Mouse (Mus musculus) G1E (cell line): ENCODE results near the gene Krtap13-1. TPM values are rescaled to one million over a fixed set of nuclear protein-coding genes. Genes with fewer than 3 reads are reported as not detected.

Experiments used
- ATAC-seq: 2 replicates; pipeline ENCODE4 v1.8.0; 2016; ENCODE audit warnings: mild to moderate bottlenecking; ENCODE audit not compliant: insufficient number of reproducible peaks, poor library complexity, low FRiP score, severe bottlenecking; ENCODE audit errors: extremely low read depth
- DNase-seq: peaks from one replicate; pipeline ENCODE4 v3.0.0; 2012; ENCODE audit warnings: low spot score
- H3K27me3 ChIP-seq: 2 replicates; pipeline ENCODE4 v1.6.1; 2012; ENCODE audit warnings: mild to moderate bottlenecking, low read length, inconsistent platforms; ENCODE audit not compliant: insufficient read depth
- H3K36me3 ChIP-seq: replicated peaks from 2 replicates; pipeline ENCODE3; 2012; ENCODE audit warnings: mild to moderate bottlenecking, inconsistent platforms
- H3K4me1 ChIP-seq: 2 replicates; pipeline ENCODE4 v1.6.1; 2012; ENCODE audit warnings: low read depth, low read length, inconsistent platforms, mixed read lengths; ENCODE audit not compliant: insufficient read depth
- H3K4me3 ChIP-seq: 2 replicates; pipeline ENCODE4 v1.5.1; 2012; ENCODE audit warnings: low read depth, mild to moderate bottlenecking, inconsistent platforms, low read length, moderate library complexity, mixed read lengths
- H3K9me3 ChIP-seq: replicated peaks from 2 replicates; pipeline ENCODE4 v1.6.1; 2012; ENCODE audit warnings: inconsistent platforms
- CTCF ChIP-seq: IDR thresholded peaks from 2 replicates; pipeline ENCODE4 v1.5.1; 2012; ENCODE audit warnings: low read depth, low read length, inconsistent platforms, mixed read lengths
- GATA1 ChIP-seq: IDR thresholded peaks from 2 replicates; pipeline ENCODE4 v1.6.1; 2012; ENCODE audit warnings: borderline replicate concordance, low read length, inconsistent platforms, mixed read lengths
- GATA2 ChIP-seq: IDR thresholded peaks from 2 replicates; pipeline ENCODE4 v1.6.1; 2012; ENCODE audit warnings: low read depth, low read length, inconsistent platforms, borderline replicate concordance
- POLR2AphosphoS5 ChIP-seq: IDR thresholded peaks from 2 replicates; pipeline ENCODE4 v1.6.1; 2012; ENCODE audit warnings: low read depth, low read length, inconsistent platforms; ENCODE audit not compliant: insufficient replicate concordance
- TAL1 ChIP-seq: conservative IDR thresholded peaks from 2 replicates; pipeline ENCODE4 v1.6.1; 2012; ENCODE audit warnings: low read depth, low read length, inconsistent platforms, mixed read lengths
- polyA plus RNA-seq: library from polyadenylated mRNA; stranded (reverse); fragments of >175 nt; gene quantifications from 2 replicates; pipeline ENCODE4 v1.2.3, GENCODE M21; 2012
- total RNA-seq, 2 experiments: library from RNA; stranded (forward) in 1 of 2; stranded (reverse) in 1 of 2; fragments of 200-1000 nt in 1 of 2; fragments of >200 nt in 1 of 2; fragmentation: Nextera tagmentation in 1 of 2; gene quantifications; 2 replicates each; pipeline ENCODE4 v1.2.3; 2014 to 2017

Krtap13-1 gene
- total and polyA plus RNA-seq, 3 experiments, result 0.27 TPM; not detected in 2

DNA sequence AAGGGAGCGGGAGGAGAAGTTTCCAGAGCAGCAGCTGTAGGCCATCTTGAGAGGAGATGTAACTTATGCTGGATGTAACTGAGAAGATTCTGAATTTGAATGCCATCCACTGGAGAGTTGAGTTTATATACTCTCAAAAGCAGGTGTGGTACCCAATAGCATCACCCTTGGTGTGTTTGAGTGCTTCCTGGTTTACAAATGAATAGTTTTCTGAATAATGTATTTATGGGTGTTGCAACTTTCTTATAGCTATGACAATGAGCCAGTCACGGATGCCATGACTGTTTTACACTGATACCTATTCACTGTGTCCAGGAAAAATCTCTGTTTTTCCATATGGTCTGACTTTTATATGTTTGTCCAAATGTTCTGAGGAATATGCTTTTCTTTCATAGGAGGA lies 45.4 kb downstream of the Krtap13-1 start, which contains the start of gene 2310057N15Rik:
Gene 2310057N15Rik (minus strand): TSS at position 101 of the 400 bp plus-strand sequence.
- Histone ChIP-seq H3K4me3 (no peak within 1 kb of the TSS), H3K9me3 (peaks cover 8% of the 10 kb centered on the region; the same call in 1 of the 2 replicates), H3K4me1 (no peaks in the 10 kb centered on the region), H3K36me3 (no peaks in the 10 kb centered on the region), H3K27me3 (no peaks in the 10 kb centered on the region)
- ATAC-seq (no peak), DNase-seq (no peak)
- TF ChIP-seq GATA1, result no peak
- TF ChIP-seq GATA2, result no peak
- TF ChIP-seq CTCF, result no peak
- TF ChIP-seq TAL1, result no peak
- no peak for TF ChIP-seq POLR2AphosphoS5

DNA sequence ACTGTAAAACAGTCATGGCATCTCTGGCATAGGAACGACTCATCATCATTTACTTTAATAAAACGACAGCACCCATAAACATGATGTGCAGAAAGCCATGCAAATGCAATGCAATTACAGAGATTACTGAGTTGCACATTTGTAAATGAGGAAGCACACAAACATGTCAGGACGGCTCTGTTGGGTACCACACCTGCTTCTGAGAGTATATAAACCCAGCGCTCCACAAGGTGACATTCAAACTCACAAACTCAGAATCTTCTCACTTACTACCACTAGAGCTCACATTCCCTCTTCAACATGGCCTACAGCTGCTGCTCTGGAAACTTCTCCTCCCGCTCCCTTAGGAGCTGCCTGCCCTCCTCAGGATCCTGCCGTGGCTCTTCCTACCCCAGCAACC lies 48.9 kb downstream of the Krtap13-1 start, which contains the start of gene Gm5965:
Gene Gm5965 (plus strand): TSS at position 301 of the 400 bp plus-strand sequence.
- H3K9me3 ChIP-seq, result peaks cover 8% of the 10 kb centered on the region; the same call in 1 of the 2 replicates
- H3K4me1 ChIP-seq, result no peaks in the 10 kb centered on the region
- TF ChIP-seq GATA1, result no peak
- no peak for TF ChIP-seq POLR2AphosphoS5
- no peak for TF ChIP-seq CTCF
- no peak for TF ChIP-seq TAL1
- TF ChIP-seq GATA2, result no peak
- ATAC-seq (no peak), DNase-seq (no peak)
- H3K27me3 ChIP-seq, result no peaks in the 10 kb centered on the region
- H3K36me3 ChIP-seq, result no peaks in the 10 kb centered on the region
- no peak within 1 kb of the TSS for H3K4me3 ChIP-seq

Other genes with a start within 250 kb of the Krtap13-1 start
Only the 20 nearest of the 21 such genes appear.
- gene Cldn17, start 221.9 kb upstream of the Krtap13-1 start, total RNA-seq (2014; fragmentation: Nextera tagmentation), result not detected in 2 replicates
- gene Cldn17, start 221.9 kb upstream of the Krtap13-1 start, total RNA-seq (2017), result 0.12 and 0.16 TPM in 2 replicates
- not detected in 2 replicates for gene Cldn17, start 221.9 kb upstream of the Krtap13-1 start, polyA plus RNA-seq
- not detected in 2 replicates for gene Cldn8, start 165.7 kb upstream of the Krtap13-1 start, total RNA-seq (2014; fragmentation: Nextera tagmentation)
- not detected in 2 replicates for gene Cldn8, start 165.7 kb upstream of the Krtap13-1 start, total RNA-seq (2017)
- not detected in 2 replicates for gene Cldn8, start 165.7 kb upstream of the Krtap13-1 start, polyA plus RNA-seq
- gene Krtap24-1, start 116.6 kb upstream of the Krtap13-1 start, total RNA-seq (2014; fragmentation: Nextera tagmentation), result not detected in 2 replicates
- gene Krtap24-1, start 116.6 kb upstream of the Krtap13-1 start, total RNA-seq (2017), result not detected in 2 replicates
- not detected in 2 replicates for gene Krtap24-1, start 116.6 kb upstream of the Krtap13-1 start, polyA plus RNA-seq
- gene 2310079G19Rik, start 101.2 kb upstream of the Krtap13-1 start, total RNA-seq (2014; fragmentation: Nextera tagmentation), result not detected in 2 replicates
- gene 2310079G19Rik, start 101.2 kb upstream of the Krtap13-1 start, total RNA-seq (2017), result 0.27 TPM in 1 of 2 replicates, not detected in the other
- not detected in 2 replicates for gene 2310079G19Rik, start 101.2 kb upstream of the Krtap13-1 start, polyA plus RNA-seq
- gene Krtap26-1, start 81.1 kb upstream of the Krtap13-1 start, total RNA-seq (2014; fragmentation: Nextera tagmentation), result not detected in 2 replicates
- gene Krtap26-1, start 81.1 kb upstream of the Krtap13-1 start, total RNA-seq (2017), result not detected in 2 replicates
- gene Krtap26-1, start 81.1 kb upstream of the Krtap13-1 start, polyA plus RNA-seq, result not detected in 2 replicates
- not detected in 2 replicates for gene Krtap27-1, start 57.2 kb upstream of the Krtap13-1 start, total RNA-seq (2014; fragmentation: Nextera tagmentation)
- not detected in 2 replicates for gene Krtap27-1, start 57.2 kb upstream of the Krtap13-1 start, total RNA-seq (2017)
- not detected in 2 replicates for gene Krtap27-1, start 57.2 kb upstream of the Krtap13-1 start, polyA plus RNA-seq
- gene 2310061N02Rik, start 20.9 kb upstream of the Krtap13-1 start, total RNA-seq (2014; fragmentation: Nextera tagmentation), result not detected in 2 replicates
- not detected in 2 replicates for gene 2310061N02Rik, start 20.9 kb upstream of the Krtap13-1 start, total RNA-seq (2017)
- not detected in 2 replicates for gene 2310061N02Rik, start 20.9 kb upstream of the Krtap13-1 start, polyA plus RNA-seq
- not detected in 2 replicates for gene Krtap13, start 22.8 kb downstream of the Krtap13-1 start, total RNA-seq (2014; fragmentation: Nextera tagmentation)
- gene Krtap13, start 22.8 kb downstream of the Krtap13-1 start, total RNA-seq (2017), result not detected in 2 replicates
- gene Krtap13, start 22.8 kb downstream of the Krtap13-1 start, polyA plus RNA-seq, result not detected in 2 replicates
- gene 2310034C09Rik, start 30.0 kb downstream of the Krtap13-1 start, total RNA-seq (2014; fragmentation: Nextera tagmentation), result not detected in 2 replicates
- gene 2310034C09Rik, start 30.0 kb downstream of the Krtap13-1 start, total RNA-seq (2017), result not detected in 2 replicates
- not detected in 2 replicates for gene 2310034C09Rik, start 30.0 kb downstream of the Krtap13-1 start, polyA plus RNA-seq
- not detected in 2 replicates for gene 2310057N15Rik, start 45.3 kb downstream of the Krtap13-1 start, total RNA-seq (2014; fragmentation: Nextera tagmentation)
- gene 2310057N15Rik, start 45.3 kb downstream of the Krtap13-1 start, total RNA-seq (2017), result 0.12 TPM in 1 of 2 replicates, not detected in the other
- not detected in 2 replicates for gene 2310057N15Rik, start 45.3 kb downstream of the Krtap13-1 start, polyA plus RNA-seq
- gene Gm5965, start 49.0 kb downstream of the Krtap13-1 start, total RNA-seq (2014; fragmentation: Nextera tagmentation), result not detected in 2 replicates
- not detected in 2 replicates for gene Gm5965, start 49.0 kb downstream of the Krtap13-1 start, total RNA-seq (2017)
- gene Gm5965, start 49.0 kb downstream of the Krtap13-1 start, polyA plus RNA-seq, result 0.17 TPM in 1 of 2 replicates, not detected in the other
- gene Gm20741, start 83.4 kb downstream of the Krtap13-1 start, total RNA-seq (2014; fragmentation: Nextera tagmentation), result not detected in 2 replicates
- not detected in 2 replicates for gene Gm20741, start 83.4 kb downstream of the Krtap13-1 start, total RNA-seq (2017)
- gene Gm20741, start 83.4 kb downstream of the Krtap13-1 start, polyA plus RNA-seq, result not detected in 2 replicates
- not detected in 2 replicates for gene Krtap15, start 91.4 kb downstream of the Krtap13-1 start, total RNA-seq (2014; fragmentation: Nextera tagmentation)
- gene Krtap15, start 91.4 kb downstream of the Krtap13-1 start, total RNA-seq (2017), result not detected in 2 replicates
- gene Krtap15, start 91.4 kb downstream of the Krtap13-1 start, polyA plus RNA-seq, result not detected in 2 replicates
- gene Krtap14, start 97.3 kb downstream of the Krtap13-1 start, total RNA-seq (2014; fragmentation: Nextera tagmentation), result not detected in 2 replicates
- 0.17 TPM in 1 of 2 replicates, not detected in the other for gene Krtap14, start 97.3 kb downstream of the Krtap13-1 start, total RNA-seq (2017)
- gene Krtap14, start 97.3 kb downstream of the Krtap13-1 start, polyA plus RNA-seq, result not detected in 2 replicates
- not detected in 2 replicates for gene Krtap19-1, start 140.5 kb downstream of the Krtap13-1 start, total RNA-seq (2014; fragmentation: Nextera tagmentation)
- gene Krtap19-1, start 140.5 kb downstream of the Krtap13-1 start, total RNA-seq (2017), result not detected in 2 replicates
- not detected in 2 replicates for gene Krtap19-1, start 140.5 kb downstream of the Krtap13-1 start, polyA plus RNA-seq
- not detected in 2 replicates for gene Krtap19-2, start 145.4 kb downstream of the Krtap13-1 start, total RNA-seq (2014; fragmentation: Nextera tagmentation)
- gene Krtap19-2, start 145.4 kb downstream of the Krtap13-1 start, total RNA-seq (2017), result not detected in 2 replicates
- gene Krtap19-2, start 145.4 kb downstream of the Krtap13-1 start, polyA plus RNA-seq, result not detected in 2 replicates
- not detected in 2 replicates for gene Krtap19-3, start 149.2 kb downstream of the Krtap13-1 start, total RNA-seq (2014; fragmentation: Nextera tagmentation)
- gene Krtap19-3, start 149.2 kb downstream of the Krtap13-1 start, total RNA-seq (2017), result not detected in 2 replicates
- not detected in 2 replicates for gene Krtap19-3, start 149.2 kb downstream of the Krtap13-1 start, polyA plus RNA-seq
- gene Krtap19-4, start 156.2 kb downstream of the Krtap13-1 start, total RNA-seq (2014; fragmentation: Nextera tagmentation), result not detected in 2 replicates
- not detected in 2 replicates for gene Krtap19-4, start 156.2 kb downstream of the Krtap13-1 start, total RNA-seq (2017)
- not detected in 2 replicates for gene Krtap19-4, start 156.2 kb downstream of the Krtap13-1 start, polyA plus RNA-seq
- not detected in 2 replicates for gene Krtap19-5, start 167.6 kb downstream of the Krtap13-1 start, total RNA-seq (2014; fragmentation: Nextera tagmentation)
- not detected in 2 replicates for gene Krtap19-5, start 167.6 kb downstream of the Krtap13-1 start, total RNA-seq (2017)
- not detected in 2 replicates for gene Krtap19-5, start 167.6 kb downstream of the Krtap13-1 start, polyA plus RNA-seq
- not detected in 2 replicates for gene Krtap19-9b, start 203.4 kb downstream of the Krtap13-1 start, total RNA-seq (2014; fragmentation: Nextera tagmentation)
- not detected in 2 replicates for gene Krtap19-9b, start 203.4 kb downstream of the Krtap13-1 start, total RNA-seq (2017)
- not detected in 2 replicates for gene Krtap19-9b, start 203.4 kb downstream of the Krtap13-1 start, polyA plus RNA-seq